Mouse (Mus musculus) brown adipose tissue, adult 24 weeks (tissue): ENCODE measurements around the gene Kcnk5. TPM values are rescaled to one million over a fixed set of nuclear protein-coding genes. Genes with fewer than 3 reads are reported as not detected.

Experiments used
- H3K27ac ChIP-seq: fragments of 200-500 bp; replicated peaks from 2 replicates; pipeline ENCODE4 v1.5.1; 2012; ENCODE audit warnings: low read depth, mild to moderate bottlenecking, low read length
- H3K4me1 ChIP-seq: fragments of 200-500 bp; 2 replicates; pipeline ENCODE4 v1.6.1; 2012; ENCODE audit warnings: low read length, mixed read lengths; ENCODE audit not compliant: control insufficient read depth, insufficient read depth, insufficient read length
- H3K4me3 ChIP-seq: fragments of 200-500 bp; 2 replicates; pipeline ENCODE4 v1.5.1; 2012; ENCODE audit warnings: low read depth, mild to moderate bottlenecking, low read length, moderate library complexity; ENCODE audit not compliant: insufficient read depth
- polyA plus RNA-seq: library from polyadenylated mRNA; stranded (reverse); fragments of >200 nt; gene quantifications from 2 replicates; pipeline ENCODE4 v1.2.4, GENCODE M21; 2012; ENCODE audit not compliant: missing spikeins, insufficient read depth, insufficient read length

Gene Kcnk5
- polyA plus RNA-seq, 1 experiment, result 0.59 TPM

GRCm38 (mm10) chr14:20179731-20180280 lies 1.8 kb downstream of the Kcnk5 start:
- H3K27ac ChIP-seq, result no peak overlapping the region
- H3K4me3 ChIP-seq, result peak overlapping the region; percentile 69
- no peaks in the 10 kb centered on the region for H3K4me1 ChIP-seq

GRCm38 (mm10) chr14:20179080-20179479 lies 2.5 kb downstream of the Kcnk5 start:
- H3K4me1 ChIP-seq, result no peaks in the 10 kb centered on the region
- H3K4me3 ChIP-seq, result no peak overlapping the region
- no peak overlapping the region for H3K27ac ChIP-seq

GRCm38 (mm10) chr14:20178593-20178992 lies 3.0 kb downstream of the Kcnk5 start:
- Histone ChIP-seq H3K4me1 (no peaks in the 10 kb centered on the region), H3K4me3 (no peak overlapping the region), H3K27ac (no peak overlapping the region)

- no peaks in the 10 kb centered on the region for H3K4me1 ChIP-seq
- no peak overlapping the region for H3K27ac ChIP-seq
- no peak overlapping the region for H3K4me3 ChIP-seq
Measured at GRCm38 (mm10) chr14:20177494-20178123, 4.0 kb downstream of the Kcnk5 start.

GRCm38 (mm10) chr14:20175705-20176104 lies 5.9 kb downstream of the Kcnk5 start:
- no peak overlapping the region for H3K4me3 ChIP-seq
- H3K4me1 ChIP-seq, result no peaks in the 10 kb centered on the region
- no peak overlapping the region for H3K27ac ChIP-seq

- Histone ChIP-seq H3K4me1 (no peaks in the 10 kb centered on the region), H3K4me3 (no peak overlapping the region), H3K27ac (no peak overlapping the region)
Measured at GRCm38 (mm10) chr14:20175114-20175513, 6.5 kb downstream of the Kcnk5 start.

GRCm38 (mm10) chr14:20174696-20175095 lies 6.9 kb downstream of the Kcnk5 start:
- Histone ChIP-seq H3K4me3 (no peak overlapping the region), H3K27ac (no peak overlapping the region), H3K4me1 (no peaks in the 10 kb centered on the region)

- H3K27ac ChIP-seq, result no peak overlapping the region
- H3K4me3 ChIP-seq, result no peak overlapping the region
- H3K4me1 ChIP-seq, result no peaks in the 10 kb centered on the region
Measured at GRCm38 (mm10) chr14:20173873-20174490, 7.6 kb downstream of the Kcnk5 start.

- Histone ChIP-seq H3K4me3 (no peak overlapping the region), H3K4me1 (no peaks in the 10 kb centered on the region), H3K27ac (no peak overlapping the region)
Measured at GRCm38 (mm10) chr14:20172924-20173323, 8.7 kb downstream of the Kcnk5 start.

GRCm38 (mm10) chr14:20172509-20172908 lies 9.1 kb downstream of the Kcnk5 start:
- Histone ChIP-seq H3K4me1 (no peaks in the 10 kb centered on the region), H3K27ac (no peak overlapping the region)

GRCm38 (mm10) chr14:20171840-20172239 lies 9.8 kb downstream of the Kcnk5 start:
- Histone ChIP-seq H3K4me3 (no peak overlapping the region), H3K27ac (no peak overlapping the region), H3K4me1 (no peaks in the 10 kb centered on the region)

More at GRCm38 (mm10) chr14:20172509-20172908, 9.1 kb downstream of the Kcnk5 start:
- no peak overlapping the region for H3K4me3 ChIP-seq

GRCm38 (mm10) chr14:20169251-20169650 lies 12.4 kb downstream of the Kcnk5 start:
- no peak overlapping the region for H3K27ac ChIP-seq
- no peaks in the 10 kb centered on the region for H3K4me1 ChIP-seq
- H3K4me3 ChIP-seq, result no peak overlapping the region

- Histone ChIP-seq H3K4me3 (no peak overlapping the region), H3K4me1 (no peaks in the 10 kb centered on the region), H3K27ac (no peak overlapping the region)
Measured at GRCm38 (mm10) chr14:20168478-20168877, 13.1 kb downstream of the Kcnk5 start.

- Histone ChIP-seq H3K27ac (no peak overlapping the region), H3K4me1 (no peaks in the 10 kb centered on the region), H3K4me3 (no peak overlapping the region)
Measured at GRCm38 (mm10) chr14:20168054-20168453, 13.6 kb downstream of the Kcnk5 start.

- H3K27ac ChIP-seq, result no peak overlapping the region
- H3K4me1 ChIP-seq, result no peaks in the 10 kb centered on the region
- no peak overlapping the region for H3K4me3 ChIP-seq
Measured at GRCm38 (mm10) chr14:20165413-20165812, 16.2 kb downstream of the Kcnk5 start.

- Histone ChIP-seq H3K27ac (no peak overlapping the region), H3K4me1 (peaks cover 4% of the 10 kb centered on the region; the same call in 1 of the 2 replicates)
Measured at GRCm38 (mm10) chr14:20164438-20164837, 17.2 kb downstream of the Kcnk5 start.

More at GRCm38 (mm10) chr14:20164438-20164837, 17.2 kb downstream of the Kcnk5 start:
- H3K4me3 ChIP-seq, result no peak overlapping the region
